Mouse (Mus musculus) adrenal gland, adult 18-20 months (tissue): Measurements from ENCODE around the gene Gm9040. TPM values are rescaled to one million over a fixed set of nuclear protein-coding genes. Genes with fewer than 3 reads are reported as not detected.
"Not testable (repeated sequence)": the region's sequence is repeated elsewhere in the genome, so short reads cannot be mapped to it uniquely, and the experiment has no call there.

Source experiments
- DNase-seq, 2 experiments: peaks; one replicate each; pipeline ENCODE4 v3.0.0; 2021 to 2022; ENCODE audit warnings: low spot score in 2 of 2
- long read RNA-seq, 2 experiments: library from polyadenylated mRNA; stranded (forward); transcript quantifications; one replicate each; pipeline ENCODE4 v2.0.0; 2021
- total RNA-seq, 2 experiments: library from RNA; stranded (reverse); gene quantifications; 1 replicate in 1 of 2; 2 replicates in 1 of 2; pipeline ENCODE4 v1.2.3; 2021

The Gm9040 gene
- total RNA-seq, result not detected
- long read RNA-seq, experiment 1, result 0 reads
- long read RNA-seq, experiment 2, result 0 reads

- not testable (repeated sequence) for DNase-seq
These were observed at the start of gene Gm9040 for GRCm38 (mm10) chr10:118326869-118327268. Gene Gm9040 (minus strand): TSS chr10:118326969.

- DNase-seq, result peak; percentile 66 to 68
These were observed 43.7 kb upstream of the Gm9040 start for GRCm38 (mm10) chr10:118370443-118370842.

DNA sequence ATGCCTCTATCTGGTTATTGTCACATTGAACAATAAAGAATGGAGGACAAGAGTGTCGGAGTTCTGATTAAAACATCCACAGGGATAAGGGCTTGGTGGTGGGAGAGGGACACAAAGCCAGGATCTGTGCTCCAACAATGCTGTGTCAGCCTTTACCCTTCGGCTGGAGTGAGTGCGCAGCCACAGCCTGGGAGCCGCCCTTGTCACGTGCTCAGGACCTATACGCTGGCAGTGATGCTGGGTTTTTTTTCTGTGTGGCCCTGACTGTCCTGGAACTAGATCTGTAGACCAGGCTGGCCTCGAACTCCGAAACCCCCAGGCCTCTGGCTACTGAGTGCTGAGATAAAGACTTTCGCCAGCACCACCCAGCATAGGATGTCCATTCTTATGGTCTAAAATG lies 42.7 kb upstream of the Gm9040 start:
- no peak for DNase-seq

GRCm38 (mm10) chr10:118354005-118354404 lies 27.2 kb upstream of the Gm9040 start, which contains the start of gene Gm9049:
Gene Gm9049 (minus strand): TSS chr10:118354105.
- not testable (repeated sequence) for DNase-seq

DNA sequence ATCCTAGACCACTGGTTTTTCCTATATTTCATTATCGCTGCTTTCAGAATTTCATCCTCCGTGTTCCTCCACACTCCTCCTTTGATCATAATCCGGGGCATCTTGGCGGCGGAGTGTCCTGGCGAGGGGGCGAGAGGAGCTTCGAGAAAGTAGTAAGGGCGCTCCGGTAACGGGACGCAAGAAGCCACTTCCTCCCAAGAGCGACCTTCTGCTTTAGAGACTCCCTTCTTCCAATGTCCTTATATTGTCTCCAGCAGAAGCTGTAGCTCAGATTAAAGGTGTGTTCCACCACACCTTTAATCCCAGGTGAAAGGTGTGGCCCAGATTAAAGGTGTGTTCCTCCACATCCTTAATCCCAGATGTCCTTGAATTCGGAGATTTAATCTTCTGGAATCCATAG lies 21.8 kb upstream of the Gm9040 start, which contains the start of gene Gm9048:
Gm9048 (minus strand) TSS at position 101 of the 400 bp plus-strand sequence.
- DNase-seq, result not testable (repeated sequence)

DNA sequence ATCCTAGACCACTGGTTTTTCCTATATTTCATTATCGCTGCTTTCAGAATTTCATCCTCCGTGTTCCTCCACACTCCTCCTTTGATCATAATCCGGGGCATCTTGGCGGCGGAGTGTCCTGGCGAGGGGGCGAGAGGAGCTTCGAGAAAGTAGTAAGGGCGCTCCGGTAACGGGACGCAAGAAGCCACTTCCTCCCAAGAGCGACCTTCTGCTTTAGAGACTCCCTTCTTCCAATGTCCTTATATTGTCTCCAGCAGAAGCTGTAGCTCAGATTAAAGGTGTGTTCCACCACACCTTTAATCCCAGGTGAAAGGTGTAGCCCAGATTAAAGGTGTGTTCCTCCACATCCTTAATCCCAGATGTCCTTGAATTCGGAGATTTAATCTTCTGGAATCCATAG lies 16.4 kb upstream of the Gm9040 start, which contains the start of gene Gm9046:
Gm9046 (minus strand) TSS at position 101 of the 400 bp plus-strand sequence.
- not testable (repeated sequence) for DNase-seq

- not testable (repeated sequence) for DNase-seq
These were observed 11.0 kb upstream of the Gm9040 start, which contains the start of gene Gm9045 for GRCm38 (mm10) chr10:118337731-118338130. Gene Gm9045 (minus strand): TSS chr10:118337831.

GRCm38 (mm10) chr10:118332308-118332707 lies 5.5 kb upstream of the Gm9040 start, which contains the start of gene Gm9044:
Gene Gm9044 (minus strand): TSS chr10:118332408.
- DNase-seq, result not testable (repeated sequence)

DNA sequence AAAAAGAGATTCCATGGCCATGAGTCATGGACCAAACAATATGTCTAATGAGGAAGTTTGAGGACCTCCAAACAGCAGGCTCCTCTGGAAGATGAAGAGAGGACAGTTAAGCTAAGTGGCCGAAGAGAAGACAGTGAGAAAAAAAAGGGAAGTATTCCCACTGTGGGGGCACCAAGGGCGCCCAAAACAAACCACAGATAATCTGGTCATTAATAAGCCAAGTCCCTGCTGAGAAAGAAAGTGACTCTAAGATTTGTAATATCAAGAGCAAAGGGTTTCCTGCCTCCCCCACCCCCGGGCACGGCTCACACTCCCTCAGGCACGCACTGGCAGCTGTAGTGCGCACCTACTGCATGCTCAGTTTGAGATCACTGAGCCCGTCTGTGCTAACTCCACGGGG lies 7.7 kb downstream of the Gm9040 start:
- DNase-seq, result no peak

DNA sequence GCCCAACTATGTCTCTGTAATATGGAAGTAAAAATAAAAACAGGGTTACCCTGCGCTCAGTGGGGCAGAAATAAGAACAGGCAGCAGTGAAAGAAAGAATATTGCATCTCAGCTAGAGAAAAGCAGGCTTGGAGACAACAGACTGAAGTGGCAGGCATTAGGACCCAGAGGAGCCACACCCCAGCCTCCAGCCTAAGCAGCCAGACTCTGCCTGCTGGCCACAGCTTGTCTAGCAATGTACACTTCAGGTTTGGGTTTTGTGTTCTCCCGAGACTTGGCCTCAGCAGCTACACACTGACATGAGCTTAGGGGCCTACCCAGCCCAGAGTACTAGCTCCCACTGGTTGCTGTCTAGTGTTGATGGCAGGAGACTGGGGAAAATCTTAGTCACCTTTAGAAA lies 24.6 kb downstream of the Gm9040 start:
- DNase-seq, result not testable (repeated sequence)

- DNase-seq, result no peak
These were observed 31.8 kb downstream of the Gm9040 start, which contains the start of gene Iltifb for GRCm38 (mm10) chr10:118294938-118295337. Gene Iltifb (minus strand): TSS chr10:118295038.

GRCm38 (mm10) chr10:118283016-118283415 lies 43.8 kb downstream of the Gm9040 start:
- DNase-seq, result not testable (repeated sequence)

GRCm38 (mm10) chr10:118282565-118282964 lies 44.2 kb downstream of the Gm9040 start:
- DNase-seq, result not testable (repeated sequence)

DNA sequence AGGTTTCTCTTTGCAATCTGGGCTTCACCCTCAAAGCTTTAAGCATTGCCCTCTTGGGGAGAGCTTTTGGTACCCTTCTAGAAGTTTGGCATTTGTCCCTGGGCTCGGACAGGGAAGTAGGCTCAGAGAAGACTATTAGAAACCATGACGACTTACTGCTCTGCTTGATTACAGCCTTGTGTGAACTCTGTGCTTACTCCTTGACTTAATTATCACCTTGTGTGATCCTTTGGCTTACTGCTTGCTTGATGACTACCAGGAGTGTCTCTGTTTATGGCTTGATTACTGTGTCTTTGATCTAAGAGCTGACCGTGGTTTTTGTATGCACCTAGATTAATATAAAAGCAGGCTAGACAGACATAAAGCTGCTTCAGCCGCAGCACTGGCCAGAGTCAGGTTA lies 48.7 kb downstream of the Gm9040 start:
- DNase-seq, result not testable (repeated sequence)

Other genes starting within 250 kb of the Gm9040 start
- gene Mdm1, start 185.2 kb downstream of the Gm9040 start, total RNA-seq, result 10 to 100 TPM; 10.9 to 11.4 TPM
- gene Il22, start 122.0 kb downstream of the Gm9040 start, total RNA-seq, result not detected
- under 1 TPM; 0.42 to 0.63 TPM for gene Gm32717, start 86.2 kb downstream of the Gm9040 start, total RNA-seq
- under 1 TPM; 0.42 to 0.63 TPM for gene Gm32802, start 68.3 kb downstream of the Gm9040 start, total RNA-seq
- gene Iltifb, start 31.9 kb downstream of the Gm9040 start, total RNA-seq, result not detected
- not detected for gene Gm9044, start 5.4 kb upstream of the Gm9040 start, total RNA-seq
- not detected for gene Gm9045, start 10.9 kb upstream of the Gm9040 start, total RNA-seq
- gene Gm9046, start 16.3 kb upstream of the Gm9040 start, total RNA-seq, result not detected
- not detected for gene Gm9048, start 21.7 kb upstream of the Gm9040 start, total RNA-seq
- gene Gm9049, start 27.1 kb upstream of the Gm9040 start, total RNA-seq, result not detected
- not detected for gene Ifng, start 114.1 kb upstream of the Gm9040 start, total RNA-seq